ENCODE assay signal across 12 mouse cellular contexts in the genomic region with DNA sequence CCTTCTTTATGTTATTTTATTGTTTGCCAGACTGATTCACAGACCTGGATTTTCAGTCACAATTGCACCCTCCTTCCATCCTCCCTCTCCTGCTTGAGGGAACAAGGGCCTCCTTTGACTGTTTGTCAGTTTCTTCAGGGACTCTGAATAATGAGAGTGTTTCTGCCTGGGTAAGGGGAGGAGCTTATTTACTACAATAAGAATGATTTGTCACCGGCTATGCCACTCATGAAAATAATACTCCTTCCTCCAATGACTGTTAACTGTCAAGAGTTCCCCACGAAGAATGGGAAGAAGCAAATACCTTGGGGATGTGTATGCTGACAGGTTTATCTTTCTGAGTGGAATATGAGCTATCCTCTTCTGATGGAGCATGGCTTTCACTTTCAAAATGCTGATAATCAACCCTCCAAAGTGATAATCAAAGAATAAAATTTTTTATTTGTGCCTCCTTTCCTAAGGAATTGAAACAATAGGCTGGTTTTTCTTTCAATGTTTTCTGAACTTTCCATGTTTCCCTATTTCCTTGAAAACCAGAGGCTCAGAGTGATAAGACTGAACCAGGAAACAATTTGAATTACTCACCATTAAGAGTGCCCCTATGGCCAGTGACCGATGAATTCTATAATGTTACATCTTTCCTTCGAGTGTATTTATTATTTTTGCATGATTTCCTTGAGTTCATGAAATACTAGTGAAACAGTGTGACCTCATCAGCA.
DNase-seq lines count a peak whose midpoint lies in the region; ATAC-seq lines count a peak whose summit lies in the region.
"Had no signal": no experiment of that assay in that cellular context is flagged by ENCODE, and none has a peak within 500 bp of the region (broad histone marks: within the 10 kb centered on the region; RNA-seq: fewer than 3 reads in every experiment).

No protein-coding gene starts in this region.

- H3K27me3 ChIP-seq in hindbrain, embryonic 12.5 days: no peaks in the 10 kb centered on the region
- H3K27me3 ChIP-seq in hindbrain, embryonic 16.5 days (replicated peaks; ENCODE audit: control insufficient read depth, insufficient read depth, low read length): no peaks in the 10 kb centered on the region
- no peaks in the 10 kb centered on the region for H3K27me3 ChIP-seq in heart, embryonic 11.5 days (ENCODE audit: control insufficient read depth, insufficient read depth, low read length)

- H3K9me3 ChIP-seq in hindbrain, embryonic 12.5 days (replicated peaks): no peaks in the 10 kb centered on the region
- H3K9me3 ChIP-seq in hindbrain, embryonic 16.5 days (ENCODE audit: control insufficient read depth, low read length): no peaks in the 10 kb centered on the region
- no peaks in the 10 kb centered on the region for H3K9me3 ChIP-seq in heart, embryonic 11.5 days (replicated peaks; ENCODE audit: control insufficient read depth, low read length)
- H3K9me3 ChIP-seq: limb, embryonic 10.5 days had no signal

- peak; percentile 53 for DNase-seq in MN1 (ENCODE audit: low spot score)
- no peak for DNase-seq in layer of hippocampus, adult 9-10 months (ENCODE audit: low spot score)
- no peak for DNase-seq in left cerebral cortex, adult 11 months (ENCODE audit: low spot score)
- no peak for DNase-seq in ovary, postnatal 14 days (ENCODE audit: low spot score)
- DNase-seq: cerebellum, adult 9-10 months; right cerebral cortex, adult 18-20 months; thymus, postnatal 4 days had no signal

- H3K27ac ChIP-seq in hindbrain, embryonic 12.5 days: no peak overlapping the region
- no peak overlapping the region for H3K27ac ChIP-seq in hindbrain, embryonic 16.5 days (ENCODE audit: low read depth, low read length)
- H3K27ac ChIP-seq in heart, embryonic 11.5 days (ENCODE audit: low read depth, low read length): peak overlapping the region; percentile 11; the same call in 1 of the 2 replicates
- H3K27ac ChIP-seq: limb, embryonic 10.5 days had no signal

- H3K36me3 ChIP-seq in hindbrain, embryonic 12.5 days: no peaks in the 10 kb centered on the region
- no peaks in the 10 kb centered on the region for H3K36me3 ChIP-seq in hindbrain, embryonic 16.5 days (ENCODE audit: control insufficient read depth, insufficient read depth, low read length)
- no peaks in the 10 kb centered on the region for H3K36me3 ChIP-seq in heart, embryonic 11.5 days (ENCODE audit: control insufficient read depth, insufficient read depth, low read length)
- H3K36me3 ChIP-seq: limb, embryonic 10.5 days had no signal

- peak; percentile 48; the same call in 1 of the 2 replicates for ATAC-seq in hindbrain, embryonic 12.5 days (ENCODE audit: low FRiP score)
- ATAC-seq in hindbrain, embryonic 16.5 days: no peak
- 0 out of 2 replicates have a peak, but pooled peaks have one; percentile 10 for ATAC-seq in heart, embryonic 11.5 days (replicated peaks; ENCODE audit: insufficient number of reproducible peaks, low FRiP score, low TSS enrichment)
- peak; percentile 77 for ATAC-seq in megakaryocyte-erythroid progenitor cell, adult 5-6 weeks (replicated peaks; ENCODE audit: low FRiP score, low TSS enrichment, poor library complexity, severe bottlenecking)

- H3K9ac ChIP-seq in hindbrain, embryonic 12.5 days: no peak overlapping the region
- H3K9ac ChIP-seq in hindbrain, embryonic 16.5 days (ENCODE audit: low read depth, low read length): no peak overlapping the region
- H3K9ac ChIP-seq in heart, embryonic 11.5 days (ENCODE audit: low read depth, low read length): no peak overlapping the region

- peaks cover 7% of the 10 kb centered on the region for H3K4me1 ChIP-seq in hindbrain, embryonic 12.5 days
- H3K4me1 ChIP-seq in hindbrain, embryonic 16.5 days (ENCODE audit: control insufficient read depth, insufficient read depth, low read depth, low read length): no peaks in the 10 kb centered on the region
- H3K4me1 ChIP-seq in heart, embryonic 11.5 days (ENCODE audit: control insufficient read depth, insufficient read depth, low read length): peaks cover 3% of the 10 kb centered on the region; the same call in 1 of the 2 replicates
- H3K4me1 ChIP-seq: limb, embryonic 10.5 days had no signal

- H3K4me3 ChIP-seq in hindbrain, embryonic 12.5 days: no peak overlapping the region
- H3K4me3 ChIP-seq in hindbrain, embryonic 16.5 days (ENCODE audit: low read length): no peak overlapping the region
- H3K4me3 ChIP-seq in heart, embryonic 11.5 days (ENCODE audit: low read depth, low read length): no peak overlapping the region
- H3K4me3 ChIP-seq: limb, embryonic 10.5 days had no signal

- 57% methylated on average over 4 of the region's 4 CpGs for WGBS in hindbrain, embryonic 12.5 days
- WGBS in hindbrain, embryonic 16.5 days: 49% methylated on average over 4 of the region's 4 CpGs
- 47% methylated on average over 4 of the region's 4 CpGs for WGBS in heart, embryonic 11.5 days (ENCODE audit: insufficient replicate concordance)

- no peak overlapping the region for H3K4me2 ChIP-seq in hindbrain, embryonic 12.5 days (replicated peaks)
- H3K4me2 ChIP-seq in hindbrain, embryonic 16.5 days (ENCODE audit: low read length): no peak overlapping the region
- H3K4me2 ChIP-seq in heart, embryonic 11.5 days: peak overlapping the region; percentile 3; the same call in 1 of the 2 replicates
